Comparison of ENCODE assay signal across 21 mouse cellular contexts in genomic region chrX:99050736-99051481, GRCm38 (mm10). TPM values are rescaled to one million over a fixed set of nuclear protein-coding genes. Genes with fewer than 3 reads are reported as not detected.
A peak's percentile ranks its signal among the peaks of the same experiment; 100 is the strongest.
DNase-seq lines count a peak whose midpoint lies in the region; ATAC-seq and TF ChIP-seq lines count a peak whose summit lies in the region.
"Had no signal": no experiment of that assay in that cellular context is flagged by ENCODE, and none has a peak within 500 bp of the region (broad histone marks: within the 10 kb centered on the region; RNA-seq: fewer than 3 reads in every experiment).

No protein-coding gene starts in this region.

- H3K4me3 ChIP-seq in heart, postnatal 0 days (ENCODE audit: low read depth, low read length): no peak overlapping the region
- no peak overlapping the region for H3K4me3 ChIP-seq in heart, embryonic 12.5 days
- no peak overlapping the region for H3K4me3 ChIP-seq in lung, embryonic 15.5 days
- no peak overlapping the region for H3K4me3 ChIP-seq in cortical plate, adult 2 months (ENCODE audit: insufficient read depth, low read length)
- no peak overlapping the region for H3K4me3 ChIP-seq in olfactory bulb, adult 2 months (ENCODE audit: insufficient read depth, low read depth, low read length)
- no peak overlapping the region for H3K4me3 ChIP-seq in limb, embryonic 10.5 days
- H3K4me3 ChIP-seq: embryonic facial prominence, embryonic 13.5 days; forebrain, embryonic 15.5 days; heart, embryonic 15.5 days; limb, embryonic 13.5 days; liver, embryonic 15.5 days; midbrain, embryonic 15.5 days; myocyte had no signal

- H3K9me3 ChIP-seq in heart, postnatal 0 days (replicated peaks; ENCODE audit: control insufficient read depth, low read length): no peaks in the 10 kb centered on the region
- no peaks in the 10 kb centered on the region for H3K9me3 ChIP-seq in heart, embryonic 12.5 days (replicated peaks)
- H3K9me3 ChIP-seq in lung, embryonic 15.5 days: no peaks in the 10 kb centered on the region
- H3K9me3 ChIP-seq in limb, embryonic 10.5 days (replicated peaks): no peaks in the 10 kb centered on the region
- H3K9me3 ChIP-seq: embryonic facial prominence, embryonic 13.5 days; forebrain, embryonic 15.5 days; heart, embryonic 15.5 days; limb, embryonic 13.5 days; liver, embryonic 15.5 days; midbrain, embryonic 15.5 days had no signal

- TF ChIP-seq CTCF in heart, postnatal 0 days (IDR thresholded peaks at IDR 0.05; ENCODE audit: low read depth): no peak
- TF ChIP-seq CTCF in cortical plate, adult 2 months (IDR thresholded peaks at IDR 0.05; ENCODE audit: extremely low read depth, insufficient read depth, low read length): no peak
- TF ChIP-seq CTCF in olfactory bulb, adult 2 months (IDR thresholded peaks at IDR 0.05; ENCODE audit: insufficient read depth, low read depth, low read length): no peak

- no peak for ATAC-seq in heart, postnatal 0 days (ENCODE audit: insufficient read depth, low read depth)
- no peak for ATAC-seq in heart, embryonic 12.5 days (ENCODE audit: insufficient number of reproducible peaks, low FRiP score)
- ATAC-seq in lung, embryonic 15.5 days (ENCODE audit: borderline replicate concordance, extremely low read depth, low FRiP score, low TSS enrichment): no peak
- ATAC-seq: forebrain, embryonic 15.5 days; midbrain, embryonic 15.5 days had no signal

- no peak for TF ChIP-seq EP300 in heart, postnatal 0 days (IDR thresholded peaks at IDR 0.05; ENCODE audit: low read depth)

- no peaks in the 10 kb centered on the region for H3K36me3 ChIP-seq in heart, postnatal 0 days (replicated peaks; ENCODE audit: control insufficient read depth, insufficient read depth, low read length)
- no peaks in the 10 kb centered on the region for H3K36me3 ChIP-seq in heart, embryonic 12.5 days
- H3K36me3 ChIP-seq in lung, embryonic 15.5 days: no peaks in the 10 kb centered on the region
- no peaks in the 10 kb centered on the region for H3K36me3 ChIP-seq in limb, embryonic 10.5 days
- H3K36me3 ChIP-seq: embryonic facial prominence, embryonic 13.5 days; forebrain, embryonic 15.5 days; heart, embryonic 15.5 days; limb, embryonic 13.5 days; liver, embryonic 15.5 days; midbrain, embryonic 15.5 days had no signal

- no peak for DNase-seq in heart, postnatal 0 days (ENCODE audit: low spot score)
- DNase-seq in lung, postnatal 4 days: no peak
- DNase-seq in limb, embryonic 10.5 days (ENCODE audit: low spot score): no peak
- DNase-seq: adrenal gland, adult 2 months; cerebellum, adult 9-11 months; kidney, adult 18-20 months; kidney, postnatal 14 days; right cerebral cortex, postnatal 25 days; thymus, postnatal 25 days had no signal

- WGBS in heart, postnatal 0 days: 69% methylated on average over 10 of the region's 10 CpGs
- WGBS in heart, embryonic 12.5 days: 74% methylated on average over 10 of the region's 10 CpGs
- 70% methylated on average over 10 of the region's 10 CpGs for WGBS in lung, embryonic 15.5 days
- 55% methylated on average over 10 of the region's 10 CpGs for WGBS in olfactory bulb, adult 2 months
- 83% methylated on average over 10 of the region's 10 CpGs for WGBS in limb, embryonic 10.5 days

- no peak for TF ChIP-seq POLR2A in cortical plate, adult 2 months (IDR thresholded peaks at IDR 0.05; ENCODE audit: extremely low read depth, insufficient read depth, low read length)
- TF ChIP-seq POLR2A in olfactory bulb, adult 2 months (IDR thresholded peaks at IDR 0.05; ENCODE audit: insufficient read depth, low read depth, low read length): no peak

- H3K9ac ChIP-seq in heart, postnatal 0 days (replicated peaks; ENCODE audit: low read depth, low read length): no peak overlapping the region
- no peak overlapping the region for H3K9ac ChIP-seq in heart, embryonic 12.5 days
- no peak overlapping the region for H3K9ac ChIP-seq in lung, embryonic 15.5 days
- H3K9ac ChIP-seq: embryonic facial prominence, embryonic 13.5 days; forebrain, embryonic 15.5 days; heart, embryonic 15.5 days; limb, embryonic 13.5 days; liver, embryonic 15.5 days; midbrain, embryonic 15.5 days had no signal

- peaks cover 55% of the 10 kb centered on the region for H3K4me1 ChIP-seq in heart, postnatal 0 days (ENCODE audit: control insufficient read depth, insufficient read depth)
- H3K4me1 ChIP-seq in heart, embryonic 12.5 days (replicated peaks): peaks cover 81% of the 10 kb centered on the region
- H3K4me1 ChIP-seq in lung, embryonic 15.5 days: peaks cover 15% of the 10 kb centered on the region
- H3K4me1 ChIP-seq in cortical plate, adult 2 months (ENCODE audit: control insufficient read depth, insufficient read depth, low read length): peaks cover 12% of the 10 kb centered on the region
- peaks cover 44% of the 10 kb centered on the region for H3K4me1 ChIP-seq in olfactory bulb, adult 2 months (ENCODE audit: control insufficient read depth, insufficient read depth, low read length)
- peaks cover 9% of the 10 kb centered on the region for H3K4me1 ChIP-seq in limb, embryonic 10.5 days
- H3K4me1 ChIP-seq: forebrain, embryonic 15.5 days; liver, embryonic 15.5 days; midbrain, embryonic 15.5 days had no signal

- H3K27me3 ChIP-seq in heart, postnatal 0 days (ENCODE audit: control insufficient read depth, insufficient read depth, low read length): no peaks in the 10 kb centered on the region
- H3K27me3 ChIP-seq in heart, embryonic 12.5 days (replicated peaks): no peaks in the 10 kb centered on the region
- H3K27me3 ChIP-seq in lung, embryonic 15.5 days: no peaks in the 10 kb centered on the region
- H3K27me3 ChIP-seq in limb, embryonic 10.5 days (ENCODE audit: low read depth, poor library complexity, severe bottlenecking): peaks cover 100% of the 10 kb centered on the region
- H3K27me3 ChIP-seq: forebrain, embryonic 15.5 days had no signal

- no peak overlapping the region for H3K4me2 ChIP-seq in heart, postnatal 0 days (ENCODE audit: low read depth, low read length)
- H3K4me2 ChIP-seq in heart, embryonic 12.5 days: no peak overlapping the region
- no peak overlapping the region for H3K4me2 ChIP-seq in lung, embryonic 15.5 days
- H3K4me2 ChIP-seq: embryonic facial prominence, embryonic 13.5 days; forebrain, embryonic 15.5 days; heart, embryonic 15.5 days; limb, embryonic 13.5 days; liver, embryonic 15.5 days; midbrain, embryonic 15.5 days had no signal

- H3K27ac ChIP-seq in heart, postnatal 0 days (ENCODE audit: low read depth): 0 out of 2 replicates have a peak overlapping the region, but pooled peaks have one; percentile 51
- H3K27ac ChIP-seq in heart, embryonic 12.5 days (ENCODE audit: poor library complexity, severe bottlenecking): no peak overlapping the region
- 0 out of 2 replicates have a peak overlapping the region, but pooled peaks have one; percentile 37 for H3K27ac ChIP-seq in lung, embryonic 15.5 days
- H3K27ac ChIP-seq in cortical plate, adult 2 months (ENCODE audit: insufficient read depth, low read length): peak overlapping the region; percentile 14; the same call in 1 of the 2 replicates
- peak overlapping the region; percentile 91 for H3K27ac ChIP-seq in olfactory bulb, adult 2 months (ENCODE audit: insufficient read depth, low read depth, low read length)
- no peak overlapping the region for H3K27ac ChIP-seq in limb, embryonic 10.5 days
- H3K27ac ChIP-seq: embryonic facial prominence, embryonic 13.5 days; forebrain, embryonic 15.5 days; heart, embryonic 15.5 days; limb, embryonic 13.5 days; liver, embryonic 15.5 days; midbrain, embryonic 15.5 days had no signal

RNA-seq across cellular contexts. Expression of gene Stard8, which starts 47.9 kb away (rescaled TPM):
- 32.4 and 42.0 TPM in 2 replicates for total RNA-seq in heart, postnatal 0 days (2014; rRNA removed; ENCODE audit: low replicate concordance)
- polyA plus RNA-seq in heart, postnatal 0 days (2015; fragmentation: Nextera tagmentation; extraction: Ambion mirVana): 13.6 and 14.5 TPM in 2 replicates
- polyA plus RNA-seq in heart, embryonic 12.5 days (2016; fragmentation: Nextera tagmentation; extraction: Ambion mirVana): 19.8 and 19.9 TPM in 2 replicates
- 14.4 and 16.7 TPM in 2 replicates for polyA plus RNA-seq in lung, embryonic 15.5 days (2015; fragmentation: Nextera tagmentation; extraction: Ambion mirVana)
- 31.9 and 36.8 TPM in 2 replicates for polyA plus RNA-seq in cortical plate, adult 2 months (2012; rRNA removed)
- not detected in 2 replicates for polyA plus RNA-seq in olfactory bulb, adult 2 months (2012; ENCODE audit: insufficient read depth, insufficient read length, low replicate concordance, missing spikeins)
- 8.7 and 9.5 TPM in 2 replicates for polyA plus RNA-seq in limb, embryonic 10.5 days (2016; fragmentation: Nextera tagmentation; extraction: Ambion mirVana)
- polyA plus RNA-seq: C2C12 had no signal

Comparison
In these comparisons a context has a peak if more than half of its experiments do, and no peak if none do; other contexts are left out.
1. H3K27ac ChIP-seq: peak in heart, postnatal 0 days (single experiment), lung, embryonic 15.5 days (single experiment), cortical plate, adult 2 months (single experiment) and olfactory bulb, adult 2 months (single experiment); none in heart, embryonic 12.5 days (single experiment) and limb, embryonic 10.5 days (single experiment).